Mouse (Mus musculus) ovary, postnatal 14 days (tissue): ENCODE data around the gene Hcn3.

Experiments
- DNase-seq: peaks from one replicate; pipeline ENCODE4 v3.0.0; 2022; ENCODE audit warnings: low spot score

The Hcn3 gene

GRCm38 (mm10) chr3:89147101-89147978, 12.7 kb downstream of the Hcn3 start:
- DNase-seq, result no peak

- DNase-seq, result no peak
Measured at GRCm38 (mm10) chr3:89145566-89145965, 14.4 kb downstream of the Hcn3 start.

GRCm38 (mm10) chr3:89144821-89145220, 15.2 kb downstream of the Hcn3 start:
- DNase-seq, result no peak

- no peak for DNase-seq
Measured at GRCm38 (mm10) chr3:89136365-89136764, 23.6 kb downstream of the Hcn3 start.

- DNase-seq, result no peak
Measured at GRCm38 (mm10) chr3:89135958-89136357, 24.0 kb downstream of the Hcn3 start, which contains the start of gene Pklr. TSS of gene Pklr (plus strand) at chr3:89136142.

- no peak for DNase-seq
Measured at GRCm38 (mm10) chr3:89133752-89134151, 26.2 kb downstream of the Hcn3 start.

- no peak for DNase-seq
Measured at GRCm38 (mm10) chr3:89133063-89133450, 26.9 kb downstream of the Hcn3 start.

- no peak for DNase-seq
Measured at GRCm38 (mm10) chr3:89132285-89133062, 27.5 kb downstream of the Hcn3 start.

- DNase-seq, result no peak
Measured at GRCm38 (mm10) chr3:89131816-89132215, 28.2 kb downstream of the Hcn3 start.

GRCm38 (mm10) chr3:89129908-89130307, 30.1 kb downstream of the Hcn3 start:
- no peak for DNase-seq

GRCm38 (mm10) chr3:89125981-89126380, 34.0 kb downstream of the Hcn3 start:
- DNase-seq, result no peak

GRCm38 (mm10) chr3:89124241-89124640, 35.8 kb downstream of the Hcn3 start:
- DNase-seq, result no peak

GRCm38 (mm10) chr3:89123313-89123712, 36.7 kb downstream of the Hcn3 start:
- DNase-seq, result no peak

GRCm38 (mm10) chr3:89115522-89115921, 44.5 kb downstream of the Hcn3 start:
- no peak for DNase-seq

- DNase-seq, result no peak
Measured at GRCm38 (mm10) chr3:89113058-89113457, 46.9 kb downstream of the Hcn3 start.

- DNase-seq, result no peak
Measured at GRCm38 (mm10) chr3:89108146-89108545, 51.9 kb downstream of the Hcn3 start.

GRCm38 (mm10) chr3:89107545-89107944, 52.5 kb downstream of the Hcn3 start:
- no peak for DNase-seq

- DNase-seq, result no peak
Measured at GRCm38 (mm10) chr3:89106881-89107280, 53.1 kb downstream of the Hcn3 start.

GRCm38 (mm10) chr3:89103291-89103595, 56.8 kb downstream of the Hcn3 start:
- no peak for DNase-seq

GRCm38 (mm10) chr3:89102495-89103290, 57.3 kb downstream of the Hcn3 start:
- DNase-seq, result no peak

GRCm38 (mm10) chr3:89101812-89102494, 58.0 kb downstream of the Hcn3 start, which contains the start of gene Fdps:
TSS of gene Fdps (minus strand) at chr3:89101959.
- peak; percentile 76 for DNase-seq

GRCm38 (mm10) chr3:89101459-89101811, 58.6 kb downstream of the Hcn3 start:
- DNase-seq, result no peak
